ENCODE assay signal across 8 mouse cellular contexts in the genomic region with DNA sequence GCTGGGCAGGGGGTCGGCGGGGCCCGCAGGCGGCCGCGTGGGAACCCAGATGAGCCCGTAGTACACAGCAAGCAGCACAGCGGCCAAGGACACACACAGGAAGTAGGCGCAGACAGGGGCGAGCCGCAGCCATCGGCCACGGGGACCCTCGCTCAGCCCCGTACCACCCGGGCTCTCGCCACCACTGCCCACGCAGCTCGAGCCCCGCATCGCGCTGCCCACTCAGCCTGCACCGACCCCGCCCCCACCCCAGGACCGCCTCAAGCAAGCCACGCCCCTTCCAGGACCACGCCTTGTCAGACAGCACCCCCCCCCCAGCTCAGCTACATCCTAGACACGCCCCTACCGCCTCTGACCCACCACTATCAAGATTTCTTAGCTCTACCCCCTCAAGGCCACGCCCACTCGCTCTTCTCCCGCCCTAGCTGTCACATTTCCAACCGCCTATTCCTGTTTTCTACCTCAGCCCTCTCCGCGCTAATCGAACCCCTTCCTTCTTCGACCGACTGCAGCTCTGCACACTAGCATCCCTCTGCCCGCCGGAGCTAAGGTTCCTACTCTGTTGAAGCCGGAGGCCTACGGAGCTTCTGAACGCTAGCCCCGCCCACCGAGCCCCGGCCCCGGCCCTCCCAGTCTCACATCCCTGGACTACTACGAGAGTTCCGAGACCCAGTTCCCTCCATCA. TPM values are rescaled to one million over a fixed set of nuclear protein-coding genes. Genes with fewer than 3 reads are reported as not detected.
DNase-seq lines count a peak whose midpoint lies in the region; ATAC-seq lines count a peak whose summit lies in the region.

Gene Inafm1, minus strand, starts transcription at position 537 of the 685 bp plus-strand sequence.

- peak within 1 kb of the TSS; percentile 97 for H3K4me2 ChIP-seq in forebrain, embryonic 12.5 days
- H3K4me2 ChIP-seq in heart, embryonic 16.5 days (ENCODE audit: low read depth, low read length), result peak within 1 kb of the TSS; percentile 98
- H3K4me2 ChIP-seq in liver, embryonic 16.5 days (ENCODE audit: low read depth, low read length), result peak within 1 kb of the TSS; percentile 88
- peak within 1 kb of the TSS; percentile 88 for H3K4me2 ChIP-seq in neural tube, embryonic 13.5 days

- peak; percentile 96 for DNase-seq in ES-CJ7 (ENCODE audit: low read depth, low spot score)
- peak; percentile 93 for DNase-seq in c-Kit-positive CD71-positive TER-119-positive erythroid progenitor cells, embryonic 14.5 days (ENCODE audit: low spot score)
- peak; percentile 94 to 95 for DNase-seq in kidney, postnatal 36 days
- DNase-seq in testis, postnatal 10 days (ENCODE audit: low spot score), result peak; percentile 92

- peak; percentile 86 for ATAC-seq in forebrain, embryonic 12.5 days (ENCODE audit: low FRiP score)
- ATAC-seq in heart, embryonic 16.5 days (replicated peaks; ENCODE audit: extremely low read depth, insufficient read depth, low FRiP score), result peak; percentile 82
- ATAC-seq in liver, embryonic 16.5 days (ENCODE audit: low read depth), result peak; percentile 70
- peak; percentile 89 for ATAC-seq in neural tube, embryonic 13.5 days (ENCODE audit: low read depth)

- no peaks in the 10 kb centered on the region for H3K9me3 ChIP-seq in forebrain, embryonic 12.5 days
- H3K9me3 ChIP-seq in heart, embryonic 16.5 days (replicated peaks; ENCODE audit: control insufficient read depth, low read length), result no peaks in the 10 kb centered on the region
- H3K9me3 ChIP-seq in liver, embryonic 16.5 days (replicated peaks; ENCODE audit: control insufficient read depth, low read length), result no peaks in the 10 kb centered on the region
- no peaks in the 10 kb centered on the region for H3K9me3 ChIP-seq in neural tube, embryonic 13.5 days

- peaks cover 19% of the 10 kb centered on the region; the same call in 1 of the 2 replicates for H3K27me3 ChIP-seq in forebrain, embryonic 12.5 days
- 0 out of 2 replicates have a peak, but pooled peaks cover 2% of the 10 kb centered on the region for H3K27me3 ChIP-seq in heart, embryonic 16.5 days (ENCODE audit: control insufficient read depth, insufficient read depth, low read length)
- no peaks in the 10 kb centered on the region for H3K27me3 ChIP-seq in liver, embryonic 16.5 days (ENCODE audit: control insufficient read depth, insufficient read depth, low read depth, low read length)
- no peaks in the 10 kb centered on the region for H3K27me3 ChIP-seq in neural tube, embryonic 13.5 days

- peak within 1 kb of the TSS; percentile 71 for H3K4me3 ChIP-seq in forebrain, embryonic 12.5 days (replicated peaks)
- H3K4me3 ChIP-seq in heart, embryonic 16.5 days (ENCODE audit: low read length), result peak within 1 kb of the TSS; percentile 83
- peak within 1 kb of the TSS; percentile 82 for H3K4me3 ChIP-seq in liver, embryonic 16.5 days (ENCODE audit: low read depth, low read length)
- peak within 1 kb of the TSS; percentile 76 for H3K4me3 ChIP-seq in neural tube, embryonic 13.5 days

- peak within 1 kb of the TSS; percentile 92 for H3K27ac ChIP-seq in forebrain, embryonic 12.5 days
- peak within 1 kb of the TSS; percentile 92 for H3K27ac ChIP-seq in heart, embryonic 16.5 days (ENCODE audit: low read length)
- H3K27ac ChIP-seq in liver, embryonic 16.5 days (ENCODE audit: low read length), result peak within 1 kb of the TSS; percentile 98
- peak within 1 kb of the TSS; percentile 95 for H3K27ac ChIP-seq in neural tube, embryonic 13.5 days (replicated peaks)

- WGBS in forebrain, embryonic 12.5 days, result 1% methylated on average over 39 of the region's 49 CpGs
- 1% methylated on average over 44 of the region's 49 CpGs for WGBS in heart, embryonic 16.5 days
- WGBS in liver, embryonic 16.5 days (ENCODE audit: insufficient replicate concordance), result 1% methylated on average over 42 of the region's 49 CpGs
- 1% methylated on average over 46 of the region's 49 CpGs for WGBS in neural tube, embryonic 13.5 days

- peaks cover 33% of the 10 kb centered on the region for H3K36me3 ChIP-seq in forebrain, embryonic 12.5 days (replicated peaks)
- H3K36me3 ChIP-seq in heart, embryonic 16.5 days (ENCODE audit: control insufficient read depth, insufficient read depth), result peaks cover 25% of the 10 kb centered on the region
- no peaks in the 10 kb centered on the region; the same call in none of the 2 replicates for H3K36me3 ChIP-seq in liver, embryonic 16.5 days (ENCODE audit: control insufficient read depth, insufficient read depth)
- peaks cover 37% of the 10 kb centered on the region for H3K36me3 ChIP-seq in neural tube, embryonic 13.5 days

- peaks cover 25% of the 10 kb centered on the region for H3K4me1 ChIP-seq in forebrain, embryonic 12.5 days
- H3K4me1 ChIP-seq in heart, embryonic 16.5 days (ENCODE audit: control insufficient read depth, insufficient read depth, low read length), result peaks cover 20% of the 10 kb centered on the region
- peaks cover 35% of the 10 kb centered on the region for H3K4me1 ChIP-seq in liver, embryonic 16.5 days (ENCODE audit: control insufficient read depth, low read depth, low read length)
- H3K4me1 ChIP-seq in neural tube, embryonic 13.5 days (replicated peaks), result peaks cover 32% of the 10 kb centered on the region

- H3K9ac ChIP-seq in forebrain, embryonic 12.5 days, result peak within 1 kb of the TSS; percentile 84
- H3K9ac ChIP-seq in heart, embryonic 16.5 days (ENCODE audit: low read length), result peak within 1 kb of the TSS; percentile 86
- H3K9ac ChIP-seq in liver, embryonic 16.5 days (ENCODE audit: low read depth, low read length), result peak within 1 kb of the TSS; percentile 85
- H3K9ac ChIP-seq in neural tube, embryonic 13.5 days, result peak within 1 kb of the TSS; percentile 92

RNA-seq across cellular contexts. Expression of gene Inafm1, which starts in this region (rescaled TPM):
- 13.4 and 14.5 TPM in 2 replicates for polyA plus RNA-seq in forebrain, embryonic 12.5 days (2016; fragmentation: Nextera tagmentation; extraction: Ambion mirVana)
- polyA plus RNA-seq in heart, embryonic 16.5 days (2015; fragmentation: Nextera tagmentation; extraction: Ambion mirVana), result 6.9 and 9.0 TPM in 2 replicates
- polyA plus RNA-seq in liver, embryonic 16.5 days (2015; fragmentation: Nextera tagmentation; extraction: Ambion mirVana), result 3.5 and 4.4 TPM in 2 replicates
- 30.0 and 39.3 TPM in 2 replicates for polyA plus RNA-seq in neural tube, embryonic 13.5 days (2015; fragmentation: Nextera tagmentation; extraction: Ambion mirVana)

Comparison
In these comparisons a context has a peak if more than half of its experiments do, and no peak if none do; other contexts are left out.
1. Peak in every context shown above with its lines: DNase-seq, ATAC-seq, H3K4me3 ChIP-seq and H3K27ac ChIP-seq.